Mouse (Mus musculus): Measurements from ENCODE around the gene Gtf2e1. TPM values are rescaled to one million over a fixed set of nuclear protein-coding genes. Genes with fewer than 3 reads are reported as not detected.
A peak's percentile ranks its signal among the peaks of the same experiment; 100 is the strongest.

Gene Gtf2e1
- total RNA-seq (2021), result 1 to 10 TPM; 6.2 to 7.0 TPM
- long read RNA-seq, experiment 1, transcript Gtf2e1-201 (5 exons, 3,084 nt), result major isoform, 5 of 8 reads
- long read RNA-seq, experiment 1, partial matches to known transcripts, result 2 of 8 reads
- long read RNA-seq, experiment 1, other reads (novel, unspliced or antisense), result 1 of 8 reads
- long read RNA-seq, experiment 2, transcript Gtf2e1-201 (5 exons, 3,084 nt), result major isoform, 5 of 7 reads
- long read RNA-seq, experiment 2, partial matches to known transcripts, result 0 of 7 reads
- long read RNA-seq, experiment 2, other reads (novel, unspliced or antisense), result 2 of 7 reads

DNA sequence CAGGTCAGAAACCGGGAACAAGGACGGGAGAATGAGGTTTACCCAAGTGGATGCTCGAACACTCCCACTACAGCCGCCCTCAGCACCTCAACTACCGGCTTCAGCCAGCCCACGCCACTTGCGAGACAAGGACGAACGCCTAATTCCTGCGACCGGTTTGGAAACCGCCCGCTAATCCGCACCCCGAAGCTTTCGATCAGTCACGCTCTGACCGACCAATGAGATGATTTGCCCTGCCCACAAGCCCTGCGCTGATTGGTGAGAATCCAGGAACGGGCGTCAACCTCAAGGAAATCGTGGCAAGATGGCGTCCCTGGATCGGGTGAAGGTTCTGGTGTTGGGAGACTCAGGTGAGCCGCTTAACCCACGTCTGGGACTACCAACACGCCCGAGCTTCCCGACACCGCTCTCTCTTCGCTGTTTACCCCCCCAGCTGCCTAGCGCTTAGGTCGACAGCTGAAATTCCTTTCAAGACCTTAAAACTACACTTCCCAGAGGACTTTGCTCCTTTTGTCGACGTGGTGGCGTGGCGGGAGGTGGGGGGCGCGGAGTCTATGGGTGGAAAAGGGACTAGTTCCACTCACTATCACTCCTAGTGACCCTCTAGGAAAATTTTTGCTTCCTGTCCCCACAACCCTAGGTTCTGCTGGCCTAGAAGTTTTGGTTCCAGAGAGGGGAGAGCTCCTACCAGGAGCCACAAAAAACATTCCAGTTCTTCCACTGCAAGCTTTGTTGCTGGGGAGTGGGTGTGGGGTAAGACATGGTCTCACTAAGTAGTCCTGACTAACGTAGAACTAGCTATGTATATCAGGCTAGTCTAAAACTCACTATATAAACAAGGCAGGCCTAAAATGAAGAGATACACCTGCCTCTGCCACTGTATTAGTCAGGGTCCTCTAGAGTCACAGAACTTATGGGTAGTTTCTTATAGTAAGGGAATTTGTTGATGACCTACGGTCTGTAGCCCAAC is at the start of gene Gtf2e1, which contains the start of gene Rabl3:
TSS of gene Gtf2e1 (minus strand) at position 179 of the 970 bp plus-strand sequence.
TSS of gene Rabl3 (plus strand) at position 275 of the 970 bp plus-strand sequence.
- DNase-seq, result peak; percentile 95 to 98
- intact Hi-C loops (cut with DNase I), result no loop called here

DNA sequence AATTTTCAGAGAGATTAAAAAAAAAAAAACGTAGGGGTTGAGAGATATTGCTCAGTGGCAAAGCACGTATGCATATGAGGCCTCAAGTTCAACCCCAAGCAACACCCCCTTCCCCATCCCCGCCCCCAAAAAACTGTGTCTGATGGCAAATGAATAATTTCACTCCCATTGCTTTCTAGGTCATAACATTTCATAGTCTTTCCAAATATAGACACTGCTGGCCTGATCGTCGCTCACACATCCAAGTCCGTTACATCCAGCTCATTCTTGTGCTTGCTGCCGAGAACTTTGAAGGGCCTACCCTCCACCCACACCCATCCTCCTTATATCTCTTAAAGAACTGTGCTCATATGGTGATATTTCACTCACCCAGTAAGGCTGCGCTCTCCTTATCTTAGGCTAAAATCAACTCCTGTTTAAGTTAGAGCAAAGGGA is 45.6 kb upstream of the Gtf2e1 start:
- intact Hi-C loops (cut with DNase I), result no loop called here

DNA sequence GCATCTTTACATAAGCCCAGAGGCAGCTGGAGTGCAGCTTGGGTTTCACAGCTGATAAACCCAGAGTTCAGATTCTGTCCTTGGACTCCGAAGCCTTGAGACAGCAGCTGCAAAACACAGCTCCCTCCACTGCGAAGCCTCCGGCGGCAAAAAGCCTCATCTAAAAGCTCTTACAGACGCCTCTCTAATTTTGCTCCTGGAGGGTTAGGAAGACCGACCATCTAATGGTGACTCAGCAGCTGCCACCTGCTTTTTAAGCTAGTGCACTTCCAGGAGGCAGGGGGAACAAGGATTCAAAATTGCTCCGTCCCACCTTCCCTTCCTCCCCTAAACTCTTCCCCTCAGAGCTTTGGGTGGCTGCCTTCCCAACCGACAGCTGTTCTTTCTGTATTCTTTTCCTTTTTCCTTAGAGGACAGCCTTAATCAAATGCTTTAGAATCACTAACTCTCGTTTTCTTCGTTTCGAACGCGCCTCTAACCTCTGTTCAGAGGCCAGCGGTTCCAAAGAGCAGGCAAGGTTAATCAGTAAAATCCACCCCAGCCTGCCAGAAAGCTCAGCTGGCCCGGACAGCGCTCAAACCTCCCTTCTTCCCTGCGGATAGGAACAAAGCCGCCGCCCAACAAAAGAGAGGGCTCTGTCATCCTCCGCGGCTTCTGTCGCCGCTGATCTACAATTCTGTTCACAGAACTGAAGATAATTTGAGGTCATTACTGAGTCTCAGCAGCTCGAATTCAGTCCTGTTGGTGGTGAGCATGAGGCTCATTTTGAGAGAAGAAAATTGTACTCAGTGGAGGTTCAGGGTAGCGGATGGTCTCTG is 44.8 kb upstream of the Gtf2e1 start:
- intact Hi-C loops (cut with DNase I), result no loop called here
- peak; percentile 9 to 21 for DNase-seq

More for the DNA sequence above, 45.6 kb upstream of the Gtf2e1 start:
- no peak for DNase-seq

DNA sequence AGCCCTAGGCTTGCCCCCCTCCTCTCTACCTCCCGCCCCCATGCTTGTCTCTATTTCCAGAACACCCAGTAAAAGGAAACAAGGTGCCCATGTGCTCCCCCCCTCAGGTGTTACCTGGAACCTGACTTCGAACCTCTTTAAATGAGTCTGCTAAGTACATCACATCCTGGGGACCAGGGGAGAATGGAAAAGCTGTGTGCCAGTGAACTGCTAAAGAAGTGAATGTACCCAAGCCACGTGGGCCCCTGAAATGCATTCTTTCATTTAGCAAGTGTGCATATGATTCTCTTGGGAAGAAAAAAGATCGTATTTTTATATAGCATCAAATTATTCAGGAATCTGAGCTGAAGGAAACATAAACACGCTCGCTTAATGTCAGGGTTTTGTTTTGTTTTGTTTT is 44.2 kb upstream of the Gtf2e1 start:
- intact Hi-C loops (cut with DNase I), result no loop called here
- no peak for DNase-seq

DNA sequence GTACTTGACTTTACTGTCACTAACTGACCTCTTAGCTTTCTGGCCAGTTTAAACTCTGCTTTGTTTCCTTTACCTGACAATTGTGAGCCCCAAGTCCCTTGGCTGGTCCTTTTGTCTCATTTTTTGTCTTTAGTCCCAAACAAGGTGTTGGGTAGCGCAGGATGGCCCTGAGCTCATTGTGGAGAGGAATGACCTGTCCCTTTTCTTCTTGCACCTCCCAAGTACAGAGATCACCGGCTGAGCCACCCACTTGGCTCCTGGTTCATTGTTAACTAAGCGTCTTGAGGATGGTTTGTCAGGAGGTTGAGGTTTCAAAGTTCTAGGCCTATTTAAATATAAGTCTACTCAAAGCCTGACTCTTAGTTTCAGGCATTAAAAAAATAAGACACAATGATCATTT is 43.7 kb upstream of the Gtf2e1 start:
- intact Hi-C loops (cut with DNase I), result no loop called here
- DNase-seq, result no peak

DNA sequence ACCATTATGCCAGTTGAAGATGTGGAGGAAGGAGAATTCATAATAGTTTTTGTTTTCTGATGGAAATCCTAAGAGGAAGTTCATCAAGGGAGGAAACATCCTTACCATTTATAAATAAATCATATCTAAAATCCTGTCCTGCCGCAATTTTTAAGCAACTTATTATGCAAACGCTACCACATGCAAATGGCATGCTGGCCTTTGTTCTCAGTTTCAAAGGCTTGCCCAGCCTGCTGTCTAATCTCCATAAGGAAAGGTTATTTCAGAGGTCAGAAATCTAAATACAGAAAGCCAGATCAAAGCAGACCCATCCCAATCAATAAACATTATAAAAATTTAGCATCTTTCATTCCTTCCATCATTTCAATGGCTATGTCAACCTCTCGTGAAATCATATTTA is 42.3 kb upstream of the Gtf2e1 start:
- no peak for DNase-seq
- intact Hi-C loops (cut with DNase I), result no loop called here

DNA sequence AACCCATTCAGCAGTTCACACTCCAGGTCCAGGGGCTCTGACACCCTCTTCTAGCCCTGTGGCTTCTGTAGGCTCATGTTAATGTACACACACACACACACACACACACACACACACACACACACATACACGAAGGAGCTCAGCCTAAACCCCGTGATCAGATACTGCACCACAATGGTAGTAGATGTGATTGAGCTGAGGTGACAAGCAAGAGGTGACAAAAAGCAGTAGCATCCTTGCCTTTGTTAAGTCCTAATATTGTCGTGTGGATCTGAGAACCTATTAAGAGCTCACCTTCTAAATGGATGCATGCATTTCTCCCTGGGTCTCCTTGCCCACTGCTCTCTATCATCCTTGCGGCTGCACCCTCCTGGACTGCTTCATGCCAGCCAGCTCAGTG is 41.1 kb upstream of the Gtf2e1 start:
- intact Hi-C loops (cut with DNase I), result no loop called here

DNA sequence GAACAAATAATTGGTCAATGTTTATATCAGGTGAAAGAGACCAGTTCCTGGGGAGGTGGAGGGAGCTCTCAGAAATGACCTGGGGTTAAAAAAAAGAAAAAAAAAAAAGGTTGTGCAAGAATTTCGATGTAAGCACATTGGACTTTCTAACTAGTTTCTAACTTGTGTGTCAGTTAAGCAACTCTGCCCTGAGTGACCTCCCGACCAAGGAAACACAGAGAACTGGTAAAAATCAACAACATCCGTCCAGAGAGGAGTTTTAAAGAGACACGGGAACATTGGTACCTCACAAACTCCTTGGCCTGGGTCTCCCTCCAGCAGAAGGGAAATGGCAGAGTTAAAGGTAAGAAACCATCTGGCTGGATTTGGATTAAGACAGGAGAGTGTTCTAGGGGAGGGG is 40.4 kb upstream of the Gtf2e1 start, which contains the start of gene Hgd:
TSS of gene Hgd (plus strand) at position 160 of the 400 bp plus-strand sequence.
- intact Hi-C loops (cut with DNase I), result no loop called here
- no peak for DNase-seq

More for the DNA sequence above, 41.1 kb upstream of the Gtf2e1 start:
- DNase-seq, result no peak

DNA sequence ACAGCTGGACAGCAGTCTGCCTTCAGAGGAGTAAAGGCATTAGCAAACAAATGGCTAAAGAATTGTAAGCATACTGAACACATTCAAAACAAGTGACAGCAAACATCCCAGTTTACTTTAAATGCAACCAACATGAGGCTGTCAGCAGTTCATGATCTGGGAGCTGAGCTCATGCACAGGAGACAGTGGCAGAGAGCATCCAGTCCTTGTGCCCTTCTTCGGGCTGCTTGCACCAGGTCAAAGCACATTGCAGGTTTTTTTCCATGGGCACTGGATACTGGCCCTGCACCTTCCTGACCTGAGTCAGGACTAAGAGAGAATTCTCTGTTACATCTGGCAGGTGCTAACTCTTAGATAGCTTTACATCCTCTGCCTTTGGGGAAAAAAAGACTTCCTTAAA is 40.0 kb upstream of the Gtf2e1 start:
- intact Hi-C loops (cut with DNase I), result no loop called here
- DNase-seq, result no peak

DNA sequence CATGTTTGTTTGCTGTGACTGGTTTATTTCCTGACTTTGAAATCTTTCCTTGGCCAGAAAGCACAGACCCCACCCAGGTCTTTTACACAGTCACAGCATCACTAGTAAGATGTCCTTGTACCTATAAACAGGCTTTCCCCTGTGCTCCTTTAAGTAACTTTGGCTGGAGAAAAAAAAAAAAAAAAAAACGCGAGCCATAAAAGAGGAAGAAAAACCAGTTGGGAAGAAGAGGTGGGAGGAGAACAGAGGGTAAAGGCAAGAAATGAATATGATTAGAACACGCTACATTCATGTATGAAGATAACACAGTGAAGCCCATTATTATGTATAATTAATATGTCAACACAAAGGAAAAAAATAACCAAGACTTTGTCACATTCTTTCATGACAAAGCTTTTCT is 35.7 kb upstream of the Gtf2e1 start:
- intact Hi-C loops (cut with DNase I), result no loop called here

DNA sequence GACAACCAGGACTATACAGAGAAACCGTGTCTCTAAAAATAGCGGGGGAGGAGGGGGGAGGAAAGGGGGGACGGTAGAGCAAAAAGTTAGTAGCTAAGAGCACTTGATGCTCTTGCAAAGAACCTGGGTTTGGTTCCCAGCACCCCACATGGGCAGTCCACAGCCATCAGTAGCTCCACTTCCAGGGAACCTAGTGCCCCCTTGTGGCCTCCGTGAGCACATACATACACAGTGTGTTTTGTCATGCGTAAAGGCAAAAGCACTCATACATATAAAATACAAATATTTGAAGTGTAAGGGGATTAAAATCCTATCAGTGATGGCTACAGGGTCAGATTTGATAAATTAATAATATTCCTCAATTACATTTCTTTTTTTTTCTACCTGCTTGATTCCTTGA is 33.5 kb upstream of the Gtf2e1 start:
- DNase-seq, result no peak
- intact Hi-C loops (cut with DNase I), result no loop called here

More for the DNA sequence above, 35.7 kb upstream of the Gtf2e1 start:
- no peak for DNase-seq

DNA sequence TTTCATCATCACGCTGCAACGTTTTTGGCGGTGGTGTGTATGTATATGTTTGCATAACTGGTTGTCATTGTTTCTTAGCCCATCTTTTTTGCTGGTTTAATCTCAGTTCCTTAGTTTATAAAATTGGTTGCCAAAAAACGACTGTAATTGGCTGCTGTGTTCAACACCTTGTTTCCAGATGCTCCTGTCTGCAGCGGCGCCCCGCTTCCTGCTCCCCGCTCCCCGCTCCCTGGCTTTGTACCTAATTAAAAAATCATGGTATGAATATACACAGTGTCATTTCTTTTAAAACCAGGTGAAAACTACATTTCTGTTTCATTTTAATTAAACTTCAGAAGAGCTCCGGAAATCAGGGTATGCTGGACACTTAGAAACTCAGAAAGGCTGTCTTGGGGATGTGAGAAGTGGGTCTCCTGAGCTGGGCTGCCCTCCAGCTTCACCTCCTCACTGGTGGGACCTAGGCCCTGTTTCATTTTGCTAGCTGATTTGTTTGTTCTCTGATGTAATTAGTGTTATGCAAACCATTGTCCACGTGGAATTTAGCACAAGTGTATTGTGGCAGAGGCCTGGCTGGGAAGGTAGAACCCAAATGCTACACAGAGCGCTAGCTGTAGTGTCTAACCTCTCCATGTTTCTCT is 32.6 kb upstream of the Gtf2e1 start:
- no peak for DNase-seq
- intact Hi-C loops (cut with DNase I), result no loop called here

DNA sequence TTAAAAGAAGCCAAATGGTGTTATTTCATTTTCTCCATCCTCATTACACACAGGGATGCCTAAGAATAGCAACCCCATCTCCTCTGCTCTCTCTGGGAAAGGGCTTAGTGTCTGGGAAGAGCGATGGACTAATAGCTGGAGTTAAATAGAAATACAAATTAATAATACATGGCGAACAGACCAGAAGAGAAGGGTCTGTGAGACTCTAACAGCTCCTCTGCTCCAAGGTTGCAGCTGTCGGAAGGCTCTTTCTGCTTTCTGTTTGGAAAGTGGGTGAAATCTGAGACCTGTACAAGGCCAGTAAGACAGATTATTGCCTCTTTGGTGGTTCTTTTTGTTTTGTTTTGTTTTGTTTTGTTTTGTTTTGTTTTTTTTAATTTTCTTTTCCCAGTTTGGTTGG is 32.0 kb upstream of the Gtf2e1 start:
- intact Hi-C loops (cut with DNase I), result no loop called here
- DNase-seq, result no peak

DNA sequence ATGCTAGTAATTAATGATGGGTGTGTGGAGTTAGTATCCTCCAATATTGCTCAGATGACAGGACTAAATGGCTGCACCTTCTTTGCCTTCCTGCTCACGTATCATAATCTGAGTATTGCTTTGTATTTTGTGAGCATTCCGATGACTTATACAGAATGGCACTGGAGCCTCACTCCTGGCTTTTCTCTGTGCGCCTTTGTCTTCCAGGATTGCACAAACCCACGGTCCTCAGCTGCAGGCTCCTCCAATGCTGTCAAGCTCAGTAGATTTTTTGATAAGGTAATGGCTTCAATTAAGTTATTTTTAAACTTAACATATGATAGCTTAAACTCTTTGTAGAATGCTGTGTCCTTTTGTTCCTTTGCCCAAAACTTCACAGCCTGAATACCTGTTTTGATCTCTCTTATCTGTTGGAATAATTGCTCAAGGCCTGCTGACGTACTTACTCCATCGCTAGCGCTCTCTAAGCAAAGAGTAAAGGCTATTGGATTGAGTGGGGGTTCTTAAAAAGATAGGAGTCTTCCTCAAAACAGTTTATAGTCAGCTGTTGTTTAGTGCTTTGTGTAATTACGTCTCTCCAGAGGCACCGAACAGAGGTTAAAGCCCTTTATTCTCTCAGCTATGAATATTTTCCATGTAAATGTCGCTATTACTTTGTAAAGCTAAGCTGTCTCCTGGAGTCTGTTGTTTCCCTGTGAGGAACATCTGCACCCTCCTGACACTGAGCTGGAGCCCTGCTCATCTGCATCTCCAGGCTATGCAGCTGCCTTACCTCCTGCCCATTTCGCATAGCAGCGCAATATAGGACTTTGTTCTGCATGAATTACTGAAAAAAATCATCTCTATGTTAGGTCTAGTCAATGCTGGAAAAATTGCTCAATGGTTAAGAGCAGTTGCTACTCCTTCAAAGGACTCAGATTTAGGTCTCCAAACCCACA is 27.8 kb upstream of the Gtf2e1 start:
- DNase-seq, result no peak
- intact Hi-C loops (cut with DNase I), result no loop called here

DNA sequence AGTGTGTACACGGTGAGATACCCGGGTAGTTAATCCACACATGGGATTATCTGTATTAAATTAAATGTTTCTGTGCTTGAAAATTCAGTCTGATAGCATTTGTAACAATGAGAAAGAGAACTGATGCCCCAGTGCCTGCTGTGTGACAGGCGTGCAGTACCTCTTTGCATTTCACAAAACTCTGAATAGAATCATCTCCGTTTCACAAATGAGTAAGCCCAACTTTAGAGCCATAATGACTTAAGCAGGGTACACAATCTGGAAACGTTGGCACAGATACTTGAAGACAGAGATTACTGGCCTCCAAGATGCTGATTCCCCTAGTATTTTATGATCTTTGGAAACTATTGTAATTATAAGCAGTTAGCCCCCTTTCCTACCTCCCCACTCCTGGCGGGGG is 26.5 kb upstream of the Gtf2e1 start:
- DNase-seq, result no peak
- intact Hi-C loops (cut with DNase I), result no loop called here

DNA sequence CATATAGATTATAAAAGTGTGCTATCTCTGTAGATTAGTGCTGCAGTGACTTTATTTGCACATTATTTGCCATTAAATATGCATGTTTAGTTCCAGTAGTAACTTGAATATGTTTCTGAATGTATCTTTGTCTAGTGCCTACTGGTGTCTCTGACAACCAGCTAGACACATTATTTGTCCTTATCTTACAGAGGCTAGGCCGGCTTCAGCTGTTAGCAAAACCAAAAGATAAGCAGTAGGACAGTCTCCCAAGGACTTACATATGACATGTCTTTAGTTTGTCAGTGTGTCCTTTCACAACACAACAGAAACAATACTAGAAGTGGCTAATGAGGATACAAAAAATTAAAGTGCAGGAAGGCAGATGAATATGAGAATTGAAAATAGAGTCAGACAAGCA is 25.5 kb upstream of the Gtf2e1 start:
- intact Hi-C loops (cut with DNase I), result no loop called here
- no peak for DNase-seq

DNA sequence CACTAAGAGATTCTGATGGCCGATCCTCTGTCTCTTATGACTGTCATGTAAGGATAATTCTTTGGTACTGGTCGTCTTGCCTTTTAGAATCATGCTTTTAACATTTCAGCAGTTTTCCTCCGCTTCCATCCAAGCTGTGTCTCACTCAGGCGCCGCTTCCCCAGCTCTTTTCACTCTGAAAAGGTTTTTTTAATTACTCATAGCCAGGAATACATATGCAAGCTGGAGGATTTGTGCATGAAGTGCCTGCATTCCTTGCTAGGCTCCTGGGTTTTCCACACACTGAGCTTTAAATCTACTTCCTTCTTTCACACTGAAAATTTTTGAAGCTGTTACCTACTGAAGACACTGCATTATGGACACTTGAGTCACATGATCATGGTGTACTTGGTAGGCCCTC is 23.4 kb upstream of the Gtf2e1 start:
- intact Hi-C loops (cut with DNase I), result no loop called here
- DNase-seq, result no peak

DNA sequence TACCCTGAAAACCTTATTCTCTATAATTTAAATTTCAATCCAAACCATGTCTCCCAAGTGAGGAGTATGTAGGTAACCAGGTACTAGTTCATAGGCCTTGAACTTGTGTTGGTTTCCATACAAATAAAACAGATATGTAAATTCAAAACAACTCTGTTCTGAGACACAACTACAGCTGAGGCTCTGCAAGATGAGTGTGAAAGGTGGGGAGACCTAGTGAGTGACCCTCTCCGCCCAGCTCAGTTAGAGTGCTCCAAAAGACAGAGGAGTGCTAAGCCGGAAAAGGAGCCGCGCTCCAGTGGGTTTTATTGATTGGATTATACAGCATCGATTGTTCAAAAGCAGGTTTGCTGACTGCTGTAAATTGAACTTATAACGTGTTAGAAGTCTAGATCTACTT is 22.8 kb upstream of the Gtf2e1 start:
- intact Hi-C loops (cut with DNase I), result no loop called here
- no peak for DNase-seq

DNA sequence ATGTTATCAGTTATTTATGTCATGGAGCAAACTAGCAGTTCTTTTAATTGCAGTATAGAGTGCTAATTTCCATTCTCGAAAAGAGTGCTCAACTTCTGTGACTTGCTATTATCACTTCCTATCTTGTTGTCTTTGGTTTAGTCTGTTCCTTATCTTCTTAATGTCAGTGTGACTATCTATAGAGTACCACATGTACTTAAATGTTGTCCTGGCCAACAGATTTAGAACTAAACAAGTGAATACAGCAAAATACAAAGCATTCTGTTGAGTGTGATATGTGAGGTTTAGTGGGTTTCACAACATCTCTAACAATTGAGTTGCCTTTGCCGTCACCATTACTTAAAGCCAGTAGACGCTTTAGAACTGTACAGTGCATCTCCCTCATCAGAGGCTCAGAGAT is 13.2 kb upstream of the Gtf2e1 start:
- intact Hi-C loops (cut with DNase I), result no loop called here
- DNase-seq, result no peak
